Mouse (Mus musculus): ENCODE measurements around the gene Npsr1. TPM values are rescaled to one million over a fixed set of nuclear protein-coding genes. Genes with fewer than 3 reads are reported as not detected.

Gene Npsr1
- polyA plus RNA-seq, 1 experiment: 0.05 TPM

GRCm38 (mm10) chr9:24217721-24218120 lies 119.9 kb downstream of the Npsr1 start:
- DNase-seq: no peak
- H3K4me1 ChIP-seq (ENCODE audit: control insufficient read depth, insufficient read depth, low read length): no peaks in the 10 kb centered on the region
- H3K27ac ChIP-seq (ENCODE audit: insufficient read depth, low read depth, low read length): no peak overlapping the region
- no peaks in the 10 kb centered on the region for H3K36me3 ChIP-seq (ENCODE audit: control insufficient read depth, insufficient read depth, low read length)
- TF ChIP-seq POLR2A (IDR thresholded peaks at IDR 0.05; ENCODE audit: low read depth, low read length) (no peak), CTCF (conservative IDR thresholded peaks at IDR 0.05; ENCODE audit: insufficient read depth, insufficient read length, low read depth, low read length) (no peak)
- H3K27me3 ChIP-seq (replicated peaks; ENCODE audit: control insufficient read depth, insufficient read depth, low read length): no peaks in the 10 kb centered on the region
- no peak overlapping the region for H3K4me3 ChIP-seq (ENCODE audit: insufficient read depth, low read depth, low read length)
- WGBS: 57% methylated on average over 1 of the region's 1 CpGs

- H3K36me3 ChIP-seq (ENCODE audit: control insufficient read depth, insufficient read depth, low read length): no peaks in the 10 kb centered on the region
- no peak overlapping the region for H3K27ac ChIP-seq (ENCODE audit: insufficient read depth, low read depth, low read length)
- H3K4me3 ChIP-seq (ENCODE audit: insufficient read depth, low read depth, low read length): no peak overlapping the region
- no peak for TF ChIP-seq POLR2A (IDR thresholded peaks at IDR 0.05; ENCODE audit: low read depth, low read length)
- no peak for TF ChIP-seq CTCF (conservative IDR thresholded peaks at IDR 0.05; ENCODE audit: insufficient read depth, insufficient read length, low read depth, low read length)
- no peaks in the 10 kb centered on the region for H3K27me3 ChIP-seq (replicated peaks; ENCODE audit: control insufficient read depth, insufficient read depth, low read length)
- WGBS: 79% methylated on average over 1 of the region's 1 CpGs
- DNase-seq: no peak
- no peaks in the 10 kb centered on the region for H3K4me1 ChIP-seq (ENCODE audit: control insufficient read depth, insufficient read depth, low read length)
Measured at GRCm38 (mm10) chr9:24236461-24236860, 138.7 kb downstream of the Npsr1 start.

- H3K4me1 ChIP-seq (ENCODE audit: control insufficient read depth, insufficient read depth, low read length): no peaks in the 10 kb centered on the region
- DNase-seq: no peak
- no peak overlapping the region for H3K27ac ChIP-seq (ENCODE audit: insufficient read depth, low read depth, low read length)
- H3K27me3 ChIP-seq (replicated peaks; ENCODE audit: control insufficient read depth, insufficient read depth, low read length): no peaks in the 10 kb centered on the region
- H3K4me3 ChIP-seq (ENCODE audit: insufficient read depth, low read depth, low read length): no peak overlapping the region
- TF ChIP-seq CTCF (conservative IDR thresholded peaks at IDR 0.05; ENCODE audit: insufficient read depth, insufficient read length, low read depth, low read length) (no peak), POLR2A (IDR thresholded peaks at IDR 0.05; ENCODE audit: low read depth, low read length) (no peak)
- no peaks in the 10 kb centered on the region for H3K36me3 ChIP-seq (ENCODE audit: control insufficient read depth, insufficient read depth, low read length)
Measured at GRCm38 (mm10) chr9:24247557-24247956, 149.8 kb downstream of the Npsr1 start.

- TF ChIP-seq POLR2A (IDR thresholded peaks at IDR 0.05; ENCODE audit: low read depth, low read length) (no peak), CTCF (conservative IDR thresholded peaks at IDR 0.05; ENCODE audit: insufficient read depth, insufficient read length, low read depth, low read length) (no peak)
- 56% methylated on average over 8 of the region's 8 CpGs for WGBS
- Histone ChIP-seq H3K4me3 (ENCODE audit: insufficient read depth, low read depth, low read length) (no peak overlapping the region), H3K4me1 (ENCODE audit: control insufficient read depth, insufficient read depth, low read length) (no peaks in the 10 kb centered on the region), H3K27me3 (replicated peaks; ENCODE audit: control insufficient read depth, insufficient read depth, low read length) (no peaks in the 10 kb centered on the region), H3K36me3 (ENCODE audit: control insufficient read depth, insufficient read depth, low read length) (no peaks in the 10 kb centered on the region), H3K27ac (ENCODE audit: insufficient read depth, low read depth, low read length) (no peak overlapping the region)
- DNase-seq: no peak
Measured at GRCm38 (mm10) chr9:24254236-24254635, 156.4 kb downstream of the Npsr1 start.

GRCm38 (mm10) chr9:24280498-24281287 lies 182.9 kb downstream of the Npsr1 start:
- Histone ChIP-seq H3K4me1 (ENCODE audit: control insufficient read depth, insufficient read depth, low read length) (no peaks in the 10 kb centered on the region), H3K27ac (ENCODE audit: insufficient read depth, low read depth, low read length) (no peak overlapping the region), H3K4me3 (ENCODE audit: insufficient read depth, low read depth, low read length) (no peak overlapping the region), H3K27me3 (replicated peaks; ENCODE audit: control insufficient read depth, insufficient read depth, low read length) (no peaks in the 10 kb centered on the region), H3K36me3 (ENCODE audit: control insufficient read depth, insufficient read depth, low read length) (no peaks in the 10 kb centered on the region)
- WGBS: 90% methylated on average over 2 of the region's 2 CpGs
- TF ChIP-seq CTCF (conservative IDR thresholded peaks at IDR 0.05; ENCODE audit: insufficient read depth, insufficient read length, low read depth, low read length) (no peak), POLR2A (IDR thresholded peaks at IDR 0.05; ENCODE audit: low read depth, low read length) (no peak)
- no peak for DNase-seq

GRCm38 (mm10) chr9:24282617-24283016 lies 184.8 kb downstream of the Npsr1 start:
- TF ChIP-seq POLR2A (IDR thresholded peaks at IDR 0.05; ENCODE audit: low read depth, low read length) (no peak), CTCF (conservative IDR thresholded peaks at IDR 0.05; ENCODE audit: insufficient read depth, insufficient read length, low read depth, low read length) (no peak)

DNA sequence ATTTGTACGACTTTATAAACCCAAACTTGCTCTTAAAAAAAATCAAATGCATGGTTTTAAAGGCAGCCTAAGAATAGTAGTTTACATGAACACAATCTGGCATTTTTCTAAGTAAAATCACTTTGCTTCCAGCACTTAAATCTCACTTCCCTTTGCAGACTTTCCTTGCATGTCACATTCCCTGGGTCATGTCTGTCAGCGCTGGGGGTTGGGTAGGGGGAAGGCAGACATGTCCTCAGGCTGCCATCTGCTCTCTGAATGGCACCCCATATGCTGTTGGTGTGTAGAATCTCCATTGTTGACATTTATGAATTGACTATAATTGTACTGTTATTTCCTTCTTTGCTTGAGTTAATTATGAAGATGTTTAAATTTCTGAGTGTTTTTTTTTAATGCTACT lies 185.3 kb downstream of the Npsr1 start:
- no peak overlapping the region for H3K27ac ChIP-seq (ENCODE audit: insufficient read depth, low read depth, low read length)
- DNase-seq: no peak
- H3K27me3 ChIP-seq (replicated peaks; ENCODE audit: control insufficient read depth, insufficient read depth, low read length): no peaks in the 10 kb centered on the region
- WGBS: 71% methylated on average over 2 of the region's 2 CpGs
- H3K4me1 ChIP-seq (ENCODE audit: control insufficient read depth, insufficient read depth, low read length): no peaks in the 10 kb centered on the region
- H3K36me3 ChIP-seq (ENCODE audit: control insufficient read depth, insufficient read depth, low read length): no peaks in the 10 kb centered on the region
- H3K4me3 ChIP-seq (ENCODE audit: insufficient read depth, low read depth, low read length): no peak overlapping the region
- TF ChIP-seq POLR2A (IDR thresholded peaks at IDR 0.05; ENCODE audit: low read depth, low read length): no peak
- no peak for TF ChIP-seq CTCF (conservative IDR thresholded peaks at IDR 0.05; ENCODE audit: insufficient read depth, insufficient read length, low read depth, low read length)

More at GRCm38 (mm10) chr9:24282617-24283016, 184.8 kb downstream of the Npsr1 start:
- H3K27ac ChIP-seq (ENCODE audit: insufficient read depth, low read depth, low read length): no peak overlapping the region
- H3K4me3 ChIP-seq (ENCODE audit: insufficient read depth, low read depth, low read length): no peak overlapping the region
- no peaks in the 10 kb centered on the region for H3K36me3 ChIP-seq (ENCODE audit: control insufficient read depth, insufficient read depth, low read length)
- DNase-seq: no peak
- no peaks in the 10 kb centered on the region for H3K27me3 ChIP-seq (replicated peaks; ENCODE audit: control insufficient read depth, insufficient read depth, low read length)
- WGBS: 79% methylated on average over 3 of the region's 3 CpGs
- no peaks in the 10 kb centered on the region for H3K4me1 ChIP-seq (ENCODE audit: control insufficient read depth, insufficient read depth, low read length)

Data from kidney, adult 2 months (tissue).